Mouse (Mus musculus) heart, adult 9 months (tissue): Measurements from ENCODE around the gene Gm3435.
"Not testable (repeated sequence)": the region's sequence is repeated elsewhere in the genome, so short reads cannot be mapped to it uniquely, and the experiment has no call there.

Experiments
- DNase-seq, 2 experiments: peaks; one replicate each; pipeline ENCODE4 v3.0.0; 2022; ENCODE audit warnings: low spot score in 2 of 2

The Gm3435 gene

DNA sequence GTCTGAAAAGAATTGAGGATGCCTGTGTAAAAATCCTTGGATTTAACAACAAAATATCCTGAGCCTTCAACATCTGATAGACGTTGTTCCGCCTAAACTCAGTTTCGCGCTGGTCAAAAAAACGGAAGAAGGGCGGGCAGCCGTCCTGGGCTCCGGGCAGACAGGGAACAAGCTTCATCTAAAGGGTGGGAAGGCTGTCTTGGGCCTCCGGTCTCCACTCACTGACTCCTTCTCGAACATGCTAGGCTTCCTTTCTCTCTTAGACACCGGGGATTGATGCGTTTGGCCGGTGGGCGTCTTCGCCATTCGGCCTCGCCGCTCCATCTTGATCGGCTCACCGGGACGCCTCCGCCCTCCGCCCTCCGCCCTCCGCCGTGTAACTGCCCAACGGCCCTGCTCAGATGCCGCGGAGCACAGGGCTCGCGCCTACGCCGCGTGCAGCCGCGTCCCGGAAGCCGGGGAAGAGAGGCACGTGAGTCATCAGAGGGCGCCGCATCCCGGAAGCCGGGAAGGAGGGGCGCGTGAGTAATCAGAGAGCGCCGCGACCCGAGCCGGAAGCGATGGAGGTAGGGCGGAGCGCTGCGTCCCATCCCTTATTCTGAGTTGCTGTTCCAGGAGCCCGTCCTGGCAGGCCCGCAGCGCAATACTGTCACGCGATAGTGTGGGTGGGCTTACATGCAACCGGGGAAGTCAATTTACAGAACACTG, at the start of gene Gm3435:
Gm3435 (plus strand) TSS at position 471 of the 708 bp plus-strand sequence.
- not testable (repeated sequence) for DNase-seq

- DNase-seq = no peak
Observed at GRCm38 (mm10) chr17:14960520-14960919, 49.5 kb upstream of the Gm3435 start.

GRCm38 (mm10) chr17:14960951-14961556, 48.9 kb upstream of the Gm3435 start, which contains the start of gene Phf10:
Gene Phf10, minus strand, starts transcription at chr17:14961273.
- DNase-seq = peak; percentile 9 to 35

DNA sequence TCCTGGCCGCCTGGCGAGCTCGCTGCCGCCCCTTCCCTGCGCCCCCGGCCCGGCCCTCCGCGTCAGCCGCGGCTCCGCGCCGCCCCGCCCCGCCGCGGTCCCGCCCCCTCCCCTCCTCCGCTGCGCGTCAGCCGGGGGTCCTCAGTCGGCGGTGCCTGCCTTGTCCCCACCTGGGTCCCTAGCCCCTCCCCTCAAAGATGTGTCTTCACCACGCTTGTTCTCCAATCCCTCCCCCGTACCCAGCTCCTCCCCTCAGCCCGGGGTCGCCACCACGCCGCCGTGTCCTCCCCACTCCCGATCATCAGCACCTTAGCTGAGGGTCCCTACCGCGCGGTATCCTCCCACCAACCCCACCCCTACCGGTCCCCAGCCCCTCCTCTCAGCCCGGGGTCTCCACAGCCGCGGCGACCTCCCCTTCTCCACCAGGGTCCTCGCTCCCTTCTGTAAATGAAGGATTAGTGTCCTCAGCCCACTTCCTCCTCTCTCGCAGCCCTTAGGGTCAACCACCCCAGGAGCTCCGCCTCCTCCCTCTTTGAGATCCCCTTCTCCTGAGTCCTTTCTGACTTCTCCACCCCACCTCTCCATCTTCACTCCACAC, 48.3 kb upstream of the Gm3435 start:
- not testable (repeated sequence) for DNase-seq

- not testable (repeated sequence) for DNase-seq
Observed at GRCm38 (mm10) chr17:14968373-14968913, 41.5 kb upstream of the Gm3435 start.

GRCm38 (mm10) chr17:14977718-14978361, 32.1 kb upstream of the Gm3435 start:
- not testable (repeated sequence) for DNase-seq

- DNase-seq = not testable (repeated sequence)
Observed at GRCm38 (mm10) chr17:14978362-14979038, 31.5 kb upstream of the Gm3435 start, which contains the start of the genes 9030025P20Rik and Gm3417. Gene 9030025P20Rik, plus strand, starts transcription at chr17:14978468. Gene Gm3417, minus strand, starts transcription at chr17:14978790.

DNA sequence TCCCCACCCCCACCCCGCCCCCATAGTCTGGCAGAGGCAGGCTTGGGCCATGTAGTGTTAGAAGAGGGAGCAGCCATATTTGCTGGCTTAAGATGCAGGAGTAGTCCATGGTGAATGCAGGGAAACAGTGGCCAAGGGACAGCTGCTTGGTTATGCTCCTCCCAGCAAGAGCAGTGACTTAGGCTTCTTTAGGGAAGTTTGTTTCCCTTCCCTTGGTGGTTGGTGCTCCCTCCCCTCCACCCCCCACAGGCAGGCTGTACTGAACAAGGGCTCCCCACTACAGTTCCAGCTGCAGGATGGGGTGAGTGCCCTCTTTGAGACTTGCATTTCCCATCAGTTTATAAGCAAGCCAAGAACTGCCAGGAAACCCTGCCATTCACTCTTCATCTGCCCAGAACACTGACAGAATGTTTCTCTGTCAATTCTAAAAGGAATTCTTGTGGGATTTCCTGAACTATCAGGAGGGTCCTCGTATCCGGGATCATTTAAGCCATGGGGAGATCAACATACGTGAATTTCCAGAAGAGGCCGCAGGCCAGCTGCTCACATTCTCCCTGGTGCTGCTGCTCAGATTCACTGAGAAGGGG, 19.8 kb upstream of the Gm3435 start:
- DNase-seq = not testable (repeated sequence)

DNA sequence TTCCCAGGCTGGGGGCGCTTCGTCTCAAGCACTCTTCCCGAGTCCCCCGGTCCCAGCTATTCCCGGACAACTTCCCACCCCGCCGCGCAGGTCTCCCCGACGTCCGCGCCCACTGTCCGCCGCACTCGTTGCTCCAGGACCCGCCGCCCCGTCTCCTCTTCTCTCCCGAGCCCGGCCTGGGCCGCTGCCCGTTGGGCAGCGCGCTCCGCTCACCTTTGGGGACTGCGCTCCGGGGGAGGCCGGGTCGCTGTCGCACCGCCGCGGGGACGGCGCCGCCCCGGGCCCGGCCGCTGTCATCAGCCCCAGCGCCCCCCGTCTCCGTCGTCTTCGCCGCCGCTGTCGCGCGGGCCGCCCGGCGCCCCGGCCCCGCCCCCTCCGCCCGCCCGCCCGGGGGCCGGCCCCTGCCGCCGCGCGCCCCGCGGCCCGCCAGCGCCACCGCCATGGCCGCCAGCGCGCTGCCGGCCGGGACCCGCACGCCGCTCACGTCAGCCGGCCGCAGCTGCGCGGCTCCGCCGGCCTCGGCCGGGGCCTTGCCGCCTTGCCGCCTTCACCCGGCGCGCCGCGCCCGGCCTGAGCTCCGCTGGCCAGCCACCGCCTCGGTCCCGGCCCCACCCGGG, 17.3 kb upstream of the Gm3435 start:
- not testable (repeated sequence) for DNase-seq

DNA sequence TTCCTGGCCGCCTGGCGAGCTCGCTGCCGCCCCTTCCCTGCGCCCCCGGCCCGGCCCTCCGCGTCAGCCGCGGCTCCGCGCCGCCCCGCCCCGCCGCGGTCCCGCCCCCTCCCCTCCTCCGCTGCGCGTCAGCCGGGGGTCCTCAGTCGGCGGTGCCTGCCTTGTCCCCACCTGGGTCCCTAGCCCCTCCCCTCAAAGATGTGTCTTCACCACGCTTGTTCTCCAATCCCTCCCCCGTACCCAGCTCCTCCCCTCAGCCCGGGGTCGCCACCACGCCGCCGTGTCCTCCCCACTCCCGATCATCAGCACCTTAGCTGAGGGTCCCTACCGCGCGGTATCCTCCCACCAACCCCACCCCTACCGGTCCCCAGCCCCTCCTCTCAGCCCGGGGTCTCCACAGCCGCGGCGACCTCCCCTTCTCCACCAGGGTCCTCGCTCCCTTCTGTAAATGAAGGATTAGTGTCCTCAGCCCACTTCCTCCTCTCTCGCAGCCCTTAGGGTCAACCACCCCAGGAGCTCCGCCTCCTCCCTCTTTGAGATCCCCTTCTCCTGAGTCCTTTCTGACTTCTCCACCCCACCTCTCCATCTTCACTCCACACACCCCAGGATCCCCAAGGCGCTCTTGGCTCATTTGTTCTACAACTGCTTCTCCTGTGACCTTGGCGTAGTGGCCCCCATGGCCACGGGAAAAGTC, 16.7 kb upstream of the Gm3435 start:
- not testable (repeated sequence) for DNase-seq

DNA sequence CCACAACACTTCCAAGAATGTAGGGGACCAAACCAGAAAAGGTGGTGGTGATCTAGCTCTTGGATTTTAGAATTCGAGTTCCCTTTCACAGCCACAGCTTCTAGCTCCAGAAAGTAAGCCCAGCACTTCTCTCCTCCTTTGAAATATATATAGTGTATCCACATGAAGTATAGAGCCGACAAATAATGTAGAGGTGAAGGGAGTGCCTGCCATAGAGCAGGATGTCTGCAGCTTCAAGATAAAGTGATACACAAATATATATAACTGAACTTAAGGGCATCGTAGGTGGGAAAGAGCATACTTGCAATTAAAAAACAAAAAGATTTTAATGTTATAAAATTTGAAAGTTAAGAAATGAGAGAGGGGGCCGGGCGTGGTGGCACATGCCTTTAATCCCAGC, 15.8 kb upstream of the Gm3435 start:
- not testable (repeated sequence) for DNase-seq

DNA sequence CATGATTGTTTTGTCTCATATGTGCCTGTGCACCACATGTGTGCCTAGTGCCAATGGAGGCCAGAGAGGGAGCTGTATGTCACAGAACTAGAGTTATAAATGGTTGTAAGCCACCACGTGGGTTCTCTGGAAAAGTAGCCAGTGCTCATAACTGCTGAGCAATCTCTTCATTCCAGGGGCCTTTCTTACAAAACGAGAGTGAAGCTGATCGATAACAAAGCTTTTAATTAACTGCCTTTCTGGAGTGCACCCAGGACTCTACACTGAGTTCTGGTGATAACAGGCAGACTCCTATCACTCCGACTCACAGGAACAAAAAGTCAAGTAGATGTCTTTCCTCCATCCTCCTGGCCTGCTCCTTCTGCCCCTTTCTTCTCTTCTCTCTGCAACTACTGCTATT, 9.9 kb upstream of the Gm3435 start:
- not testable (repeated sequence) for DNase-seq

GRCm38 (mm10) chr17:15009088-15009487, 888 bp upstream of the Gm3435 start:
- not testable (repeated sequence) for DNase-seq

DNA sequence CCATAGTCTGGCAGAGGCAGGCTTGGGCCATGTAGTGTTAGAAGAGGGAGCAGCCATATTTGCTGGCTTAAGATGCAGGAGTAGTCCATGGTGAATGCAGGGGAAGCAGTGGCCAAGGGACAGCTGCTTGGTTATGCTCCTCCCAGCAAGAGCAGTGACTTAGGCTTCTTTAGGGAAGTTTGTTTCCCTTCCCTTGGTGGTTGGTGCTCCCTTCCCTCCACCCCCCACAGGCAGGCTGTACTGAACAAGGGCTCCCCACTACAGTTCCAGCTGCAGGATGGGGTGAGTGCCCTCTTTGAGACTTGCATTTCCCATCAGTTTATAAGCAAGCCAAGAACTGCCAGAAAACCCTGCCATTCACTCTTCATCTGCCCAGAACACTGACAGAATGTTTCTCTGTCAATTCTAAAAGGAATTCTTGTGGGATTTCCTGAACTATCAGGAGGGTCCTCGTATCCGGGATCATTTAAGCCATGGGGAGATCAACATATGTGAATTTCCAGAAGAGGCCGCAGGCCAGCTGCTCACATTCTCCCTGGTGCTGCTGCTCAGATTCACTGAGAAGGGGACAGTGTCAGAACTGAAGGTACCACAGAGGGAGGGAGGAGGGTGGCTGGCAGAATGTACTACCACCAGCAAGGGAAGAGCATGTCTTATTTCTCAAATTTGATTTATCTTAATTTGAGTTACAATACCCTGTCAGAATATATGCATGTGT, 11.7 kb downstream of the Gm3435 start:
- peak; percentile 43 to 59 for DNase-seq

- DNase-seq = not testable (repeated sequence)
Observed at GRCm38 (mm10) chr17:15023878-15024492, 14.0 kb downstream of the Gm3435 start.

- DNase-seq = not testable (repeated sequence)
Observed at GRCm38 (mm10) chr17:15024502-15025193, 14.7 kb downstream of the Gm3435 start.

DNA sequence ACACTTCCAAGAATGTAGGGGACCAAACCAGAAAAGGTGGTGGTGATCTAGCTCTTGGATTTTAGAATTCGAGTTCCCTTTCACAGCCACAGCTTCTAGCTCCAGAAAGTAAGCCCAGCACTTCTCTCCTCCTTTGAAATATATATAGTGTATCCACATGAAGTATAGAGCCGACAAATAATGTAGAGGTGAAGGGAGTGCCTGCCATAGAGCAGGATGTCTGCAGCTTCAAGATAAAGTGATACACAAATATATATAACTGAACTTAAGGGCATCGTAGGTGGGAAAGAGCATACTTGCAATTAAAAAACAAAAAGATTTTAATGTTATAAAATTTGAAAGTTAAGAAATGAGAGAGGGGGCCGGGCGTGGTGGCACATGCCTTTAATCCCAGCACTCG, 15.5 kb downstream of the Gm3435 start:
- not testable (repeated sequence) for DNase-seq

DNA sequence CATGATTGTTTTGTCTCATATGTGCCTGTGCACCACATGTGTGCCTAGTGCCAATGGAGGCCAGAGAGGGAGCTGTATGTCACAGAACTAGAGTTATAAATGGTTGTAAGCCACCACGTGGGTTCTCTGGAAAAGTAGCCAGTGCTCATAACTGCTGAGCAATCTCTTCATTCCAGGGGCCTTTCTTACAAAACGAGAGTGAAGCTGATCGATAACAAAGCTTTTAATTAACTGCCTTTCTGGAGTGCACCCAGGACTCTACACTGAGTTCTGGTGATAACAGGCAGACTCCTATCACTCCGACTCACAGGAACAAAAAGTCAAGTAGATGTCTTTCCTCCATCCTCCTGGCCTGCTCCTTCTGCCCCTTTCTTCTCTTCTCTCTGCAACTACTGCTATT, 21.4 kb downstream of the Gm3435 start:
- not testable (repeated sequence) for DNase-seq
